Mouse (Mus musculus): ENCODE data around the gene Kctd12.

- no peak for TF ChIP-seq CTCF (IDR thresholded peaks at IDR 0.05; ENCODE audit: low read depth, low read length)
- TF ChIP-seq POLR2A (IDR thresholded peaks at IDR 0.05; ENCODE audit: extremely low read depth, insufficient read depth, low read length): no peak
Observed at GRCm38 (mm10) chr14:102947796-102948195, 34.6 kb downstream of the Kctd12 start.

All from liver, adult 2 months (tissue).